Mouse (Mus musculus) CH12.LX (cell line): ENCODE results near the gene Adora2a.

Source experiments
- CTCF ChIP-seq, 2 experiments: IDR thresholded peaks in 1 of 2; conservative IDR thresholded peaks in 1 of 2; 2 replicates each; pipeline ENCODE4 v1.5.1; 2011 to 2012; ENCODE audit warnings: low read depth in 2 of 2, low read length in 2 of 2, improper control_type of control experiment in 1 of 2, inconsistent platforms in 1 of 2, mild to moderate bottlenecking in 1 of 2, moderate library complexity in 1 of 2
- ELF1 ChIP-seq: IDR thresholded peaks from 2 replicates; pipeline ENCODE4 v1.6.1; 2014; ENCODE audit warnings: low read depth, mild to moderate bottlenecking, inconsistent platforms, low read length, improper control_type of control experiment
- POLR2A ChIP-seq: IDR thresholded peaks from 2 replicates; pipeline ENCODE4 v1.6.1; 2011; ENCODE audit warnings: low read depth, mild to moderate bottlenecking, improper control_type of control experiment, low read length

- TF ChIP-seq ELF1 = no peak
- no peak for TF ChIP-seq CTCF (conservative IDR thresholded peaks at IDR 0.05 in 1 of 2, IDR thresholded peaks at IDR 0.05 in 1 of 2; ENCODE audit: low read depth in 2 of 2, low read length in 2 of 2)
- TF ChIP-seq POLR2A = no peak
Measured at GRCm38 (mm10) chr10:75355341-75355740, 38.7 kb downstream of the Adora2a start.
